Mouse (Mus musculus) liver (tissue): Measurements from ENCODE around the gene Anks1.

Experiments used
- DNase-seq: peaks from one replicate; pipeline ENCODE4 v3.0.0-alpha.2; 2020; ENCODE audit warnings: mixed read lengths

Gene Anks1

DNA sequence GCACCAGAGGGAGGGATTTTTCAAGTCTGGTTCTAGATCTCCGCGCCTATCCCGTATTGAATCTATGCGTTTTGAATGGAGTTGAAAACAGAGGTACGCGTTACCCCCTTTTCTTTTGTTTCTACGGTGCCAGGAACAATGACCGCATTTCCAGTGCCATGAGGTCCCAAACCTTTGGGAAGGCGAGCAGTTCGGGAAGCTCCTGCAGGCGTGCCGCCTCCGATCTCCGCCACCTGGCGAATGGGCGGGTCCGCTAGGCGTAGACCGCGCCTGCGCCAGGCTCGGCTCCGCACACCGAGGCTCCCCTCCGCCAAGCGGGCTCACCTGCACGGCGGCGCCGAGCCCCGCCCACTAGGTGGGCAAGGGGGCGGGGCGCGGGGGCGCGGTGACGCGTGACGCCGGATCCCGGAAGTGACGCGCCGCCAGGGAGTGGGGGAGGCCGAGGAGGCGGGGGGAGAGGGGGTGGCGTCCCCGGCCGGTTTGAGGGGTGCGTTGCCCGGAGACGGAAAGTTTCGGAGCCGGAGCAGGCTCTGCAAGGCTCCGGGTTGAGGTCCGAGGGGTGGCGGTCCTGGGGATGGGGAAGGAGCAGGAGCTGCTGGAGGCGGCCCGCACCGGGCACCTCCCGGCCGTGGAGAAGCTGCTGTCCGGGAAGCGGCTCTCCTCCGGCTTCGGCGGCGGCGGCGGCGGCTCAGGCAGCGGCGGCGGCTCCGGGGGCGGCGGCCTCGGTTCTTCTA, at the start of gene Anks1:
Gene Anks1, plus strand, starts transcription at position 419 of the 734 bp plus-strand sequence.
- DNase-seq = peak; percentile 90

GRCm38 (mm10) chr17:27865461-27865860, 43.6 kb upstream of the Anks1 start:
- no peak for DNase-seq

DNA sequence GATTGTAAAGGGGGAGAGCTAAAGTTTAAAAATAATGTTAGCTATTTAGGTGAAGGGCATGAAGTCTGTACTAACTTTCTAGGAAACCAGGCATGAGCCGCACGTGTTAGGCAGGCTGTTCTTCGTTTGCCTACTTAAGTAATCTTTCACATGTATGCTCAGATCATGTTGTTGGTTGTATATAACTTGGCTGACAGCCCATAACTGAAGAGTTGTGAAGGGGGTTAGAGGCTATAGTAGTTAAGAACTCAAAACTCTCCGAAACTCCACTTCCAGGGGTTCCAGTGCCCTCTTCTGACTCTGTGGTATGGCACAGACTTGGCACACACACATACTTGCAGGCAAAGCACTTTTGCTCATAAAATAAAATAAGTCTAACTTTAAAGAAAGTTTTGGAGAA, 42.4 kb upstream of the Anks1 start:
- DNase-seq = no peak

DNA sequence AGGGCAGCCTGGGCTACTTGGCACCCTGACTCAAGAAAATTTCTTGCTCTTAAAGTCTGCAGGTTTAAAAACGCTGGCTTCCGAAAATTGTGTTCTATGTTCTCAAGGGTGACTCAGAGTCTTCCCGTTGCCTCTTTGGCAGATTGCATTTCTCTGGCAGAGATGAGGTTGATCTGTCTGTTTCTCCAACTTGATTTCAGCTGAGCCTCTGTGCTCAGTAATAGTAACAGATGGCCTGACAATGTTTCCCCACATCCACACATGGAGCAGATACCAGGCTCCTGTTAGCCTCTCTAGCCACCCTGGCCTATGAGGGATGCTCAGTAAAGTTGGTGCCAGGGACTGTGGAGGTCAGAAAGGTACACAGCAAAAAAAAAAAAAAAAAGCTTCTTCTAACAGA, 37.3 kb upstream of the Anks1 start:
- DNase-seq = no peak

DNA sequence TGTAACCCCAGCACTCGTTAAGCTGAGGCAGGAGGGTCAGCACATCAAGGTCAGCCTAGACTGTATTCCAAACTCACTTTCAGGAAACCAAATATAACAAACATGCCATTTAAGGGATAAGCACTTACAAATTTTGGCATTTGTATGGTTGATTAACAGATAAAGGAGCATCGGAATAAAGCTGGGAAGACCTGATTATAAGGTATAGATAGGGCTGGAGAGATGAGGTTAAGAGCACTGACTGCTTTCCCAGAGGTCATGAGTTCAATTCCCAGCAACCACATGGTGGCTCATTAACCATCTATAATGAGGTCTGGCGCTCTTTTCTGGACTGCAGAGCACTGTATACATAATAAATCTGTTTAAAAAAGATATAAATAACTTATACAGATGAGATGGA, 35.5 kb upstream of the Anks1 start:
- no peak for DNase-seq

DNA sequence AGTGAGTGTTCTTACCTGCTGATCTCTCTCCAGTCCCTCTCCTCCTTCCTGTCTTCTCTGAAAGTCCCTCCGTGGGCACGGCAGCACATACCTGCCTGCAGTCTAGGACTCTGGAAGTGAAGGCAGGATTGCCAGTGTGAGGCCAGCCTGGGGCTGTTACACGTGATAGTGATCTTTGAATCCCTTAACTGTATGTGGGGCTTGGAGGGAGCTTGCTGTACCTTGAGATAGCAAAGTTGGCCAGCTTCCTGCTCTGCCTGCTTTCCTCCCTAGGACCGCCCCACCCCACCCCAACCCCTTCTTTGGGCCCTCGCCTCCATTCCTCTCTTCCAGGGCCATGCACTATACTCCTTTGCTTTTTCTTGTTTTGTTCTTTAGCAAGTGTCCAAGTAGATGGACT, 34.6 kb upstream of the Anks1 start:
- DNase-seq = peak; percentile 63

GRCm38 (mm10) chr17:27881518-27881917, 27.6 kb upstream of the Anks1 start:
- no peak for DNase-seq

DNA sequence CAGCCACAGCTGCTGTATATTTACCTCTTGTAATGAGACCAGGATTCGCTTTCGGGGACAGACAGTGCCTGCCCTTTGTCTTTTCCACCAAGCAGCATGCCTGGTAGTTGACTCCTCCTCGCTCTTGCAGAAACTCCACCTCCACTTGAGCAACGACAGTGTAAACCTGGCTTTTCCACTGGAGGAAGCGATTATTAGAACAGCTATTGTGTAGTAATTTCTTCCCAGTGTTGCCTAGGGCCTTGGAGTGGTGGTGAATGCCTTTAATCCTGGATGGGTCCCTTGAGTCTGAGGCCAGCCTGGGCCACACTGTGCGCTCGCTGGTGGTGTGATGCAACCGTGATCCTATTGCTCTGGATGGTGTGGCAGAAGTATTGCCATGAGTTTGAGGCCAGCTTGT, 26.0 kb upstream of the Anks1 start:
- no peak for DNase-seq

DNA sequence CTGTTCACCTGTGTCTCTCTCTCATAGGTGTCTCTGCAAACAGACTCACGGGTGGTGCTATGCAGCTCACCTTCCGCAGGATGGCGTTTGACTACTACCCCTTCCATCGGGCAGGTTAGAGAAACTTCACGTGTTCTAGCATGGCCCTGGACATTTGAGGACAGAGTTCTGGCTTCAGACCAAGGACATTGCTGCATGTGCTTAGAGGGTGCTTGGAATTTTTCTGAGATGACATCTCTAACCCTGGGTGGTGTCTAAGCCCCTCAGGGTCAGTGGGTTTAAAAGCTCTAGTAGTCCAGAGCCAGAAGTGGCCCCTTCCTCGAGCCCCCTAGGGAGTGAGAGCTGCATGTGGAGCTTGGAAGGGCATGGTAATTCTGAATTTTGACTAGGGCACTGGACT, 25.1 kb upstream of the Anks1 start:
- no peak for DNase-seq

DNA sequence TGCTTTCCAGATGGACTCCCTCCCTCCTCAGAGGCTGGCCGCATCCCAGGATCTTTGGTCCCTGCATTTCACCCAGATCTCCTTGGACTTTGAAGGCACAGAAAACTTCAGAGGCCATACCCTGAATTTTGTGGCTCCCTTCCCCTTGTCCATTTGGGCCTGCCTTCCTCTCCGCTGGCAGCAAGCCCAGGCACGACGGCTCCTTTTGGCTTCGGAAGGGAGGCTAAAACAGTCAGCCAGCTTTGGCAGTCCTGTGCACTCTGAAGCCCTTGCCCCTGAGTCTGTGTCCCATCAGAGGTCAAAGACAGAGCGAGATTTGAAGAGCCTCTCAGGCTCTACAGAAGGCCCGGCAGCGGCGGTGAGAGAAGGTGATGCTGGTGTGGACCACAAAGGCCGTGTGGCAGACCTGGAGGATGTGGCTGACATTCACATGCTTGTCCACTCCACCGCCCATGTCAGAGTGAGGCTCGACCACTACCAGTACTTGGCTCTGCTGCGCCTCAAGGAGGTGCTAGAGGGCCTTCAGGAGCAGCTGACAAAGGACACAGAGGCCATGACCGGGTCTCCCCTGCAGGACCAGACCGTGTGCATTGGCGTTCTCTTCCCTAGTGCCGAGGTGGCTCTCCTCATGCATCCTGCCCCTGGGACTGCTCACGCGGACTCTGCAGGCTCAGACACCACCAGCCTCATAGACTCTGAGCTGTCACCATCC, 22.5 kb upstream of the Anks1 start:
- DNase-seq = no peak

- DNase-seq = peak; percentile 90
Measured at GRCm38 (mm10) chr17:27907512-27908205, 1.4 kb upstream of the Anks1 start.

GRCm38 (mm10) chr17:27908206-27908887, 759 bp upstream of the Anks1 start:
- peak; percentile 51 for DNase-seq

GRCm38 (mm10) chr17:27909622-27910500, 755 bp downstream of the Anks1 start, which contains the start of gene Taf11:
TSS of gene Taf11 (minus strand) at chr17:27909844.
- DNase-seq = peak; percentile 11

- DNase-seq = no peak
Measured at GRCm38 (mm10) chr17:27911371-27911770, 2.3 kb downstream of the Anks1 start.

GRCm38 (mm10) chr17:27914742-27915141, 5.6 kb downstream of the Anks1 start:
- DNase-seq = no peak

DNA sequence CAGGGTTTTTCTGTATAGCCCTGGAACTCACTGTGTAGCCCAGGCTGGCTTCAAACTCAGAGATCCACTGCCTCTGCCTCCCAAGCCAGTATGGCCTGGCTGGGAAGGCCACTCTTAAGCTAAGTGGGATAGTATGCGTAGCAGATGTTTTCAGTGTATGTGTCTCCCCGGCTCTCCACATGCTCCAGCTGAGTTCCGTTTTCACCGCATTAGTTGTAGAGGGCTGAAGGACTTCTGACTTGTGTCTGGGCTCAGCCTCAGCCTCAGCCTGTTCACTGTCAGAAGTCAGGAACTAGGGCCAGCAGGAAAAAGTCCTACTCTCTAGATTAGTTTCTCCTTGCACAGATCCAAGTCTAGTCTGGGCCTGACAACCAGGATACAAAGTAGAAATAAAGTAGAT, 7.3 kb downstream of the Anks1 start:
- DNase-seq = no peak

- DNase-seq = no peak
Measured at GRCm38 (mm10) chr17:27920676-27921075, 11.6 kb downstream of the Anks1 start.

DNA sequence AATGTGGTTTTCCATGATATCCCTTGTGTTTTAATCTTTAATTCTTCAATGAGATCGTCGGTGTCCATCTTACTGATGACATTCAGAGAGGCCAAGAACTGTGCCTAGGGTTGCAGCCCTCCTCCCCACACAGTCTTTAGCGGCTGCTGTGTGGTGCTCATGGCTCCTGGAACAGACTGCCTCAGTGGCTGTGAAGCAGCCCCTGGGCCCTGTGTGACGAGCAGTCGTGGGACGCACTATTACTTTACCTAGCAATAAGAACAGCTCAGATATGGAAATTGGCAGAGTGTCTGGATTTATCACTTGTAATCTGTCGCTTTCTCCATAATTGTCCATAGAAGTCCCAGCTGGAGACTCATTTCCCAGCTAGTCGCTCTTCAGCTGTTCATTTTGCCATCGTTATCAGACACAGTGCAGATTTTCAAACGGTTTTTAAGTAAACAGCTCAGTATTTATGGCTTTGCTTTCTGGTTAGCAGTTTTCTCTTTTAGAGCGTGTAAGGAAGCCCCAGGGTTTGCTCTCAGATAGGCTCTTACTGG, 13.1 kb downstream of the Anks1 start:
- DNase-seq = no peak

- no peak for DNase-seq
Measured at GRCm38 (mm10) chr17:27925054-27925453, 15.9 kb downstream of the Anks1 start.

- no peak for DNase-seq
Measured at GRCm38 (mm10) chr17:27925504-27925903, 16.4 kb downstream of the Anks1 start.

DNA sequence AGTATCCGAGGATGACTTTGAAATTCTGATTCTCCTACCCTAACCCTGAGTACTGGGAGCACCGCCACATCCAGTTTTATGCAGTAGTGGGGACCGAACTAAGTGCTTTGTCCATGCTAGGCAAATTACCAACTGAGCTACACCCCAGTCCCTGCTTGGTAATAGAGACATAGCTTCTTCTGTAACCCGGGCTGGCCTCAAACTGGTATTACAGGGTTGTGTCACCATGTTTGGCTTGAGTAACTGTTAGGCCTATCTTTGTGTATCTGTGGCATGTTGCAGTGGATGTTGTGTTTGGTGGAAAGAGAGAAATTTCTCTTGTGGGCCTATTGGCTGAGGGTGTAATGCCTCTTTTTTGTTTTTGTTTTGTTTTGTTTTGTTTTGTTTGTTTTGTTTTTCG, 21.2 kb downstream of the Anks1 start:
- DNase-seq = no peak

GRCm38 (mm10) chr17:27931826-27932225, 22.7 kb downstream of the Anks1 start:
- DNase-seq = no peak
